Mouse (Mus musculus) hindbrain, embryonic 15.5 days (tissue): ENCODE measurements around the gene Vangl1. TPM values are rescaled to one million over a fixed set of nuclear protein-coding genes. Genes with fewer than 3 reads are reported as not detected.

ENCODE experiments used
- ATAC-seq: fragments of 200-750 bp; cut with Nextera tagmentation; 2 replicates; pipeline ENCODE4 v1.8.0; 2017; ENCODE audit warnings: low read depth, moderate number of reproducible peaks, moderate TSS enrichment; ENCODE audit not compliant: low FRiP score
- H3K27ac ChIP-seq: fragments of 300-500 bp; sonication (generic); replicated peaks from 2 replicates; pipeline ENCODE4 v1.5.1; 2015; ENCODE audit warnings: mild to moderate bottlenecking, inconsistent platforms
- H3K27me3 ChIP-seq: fragments of 300-500 bp; sonication (generic); 2 replicates; pipeline ENCODE4 v1.6.1; 2015; ENCODE audit warnings: control low read depth, inconsistent platforms
- H3K36me3 ChIP-seq: fragments of 300-500 bp; sonication (generic); 2 replicates; pipeline ENCODE4 v1.6.1; 2015; ENCODE audit warnings: control low read depth, inconsistent platforms
- H3K4me1 ChIP-seq: fragments of 300-500 bp; sonication (generic); replicated peaks from 2 replicates; pipeline ENCODE4 v1.6.1; 2015; ENCODE audit warnings: control low read depth, inconsistent platforms
- H3K4me2 ChIP-seq: fragments of 300-500 bp; sonication (generic); 2 replicates; pipeline ENCODE4 v1.6.1; 2015; ENCODE audit warnings: moderate library complexity, mild to moderate bottlenecking, inconsistent platforms
- H3K4me3 ChIP-seq: fragments of 300-500 bp; sonication (generic); 2 replicates; pipeline ENCODE4 v1.5.1; 2015; ENCODE audit warnings: mild to moderate bottlenecking, inconsistent platforms
- H3K9ac ChIP-seq: fragments of 300-500 bp; sonication (generic); 2 replicates; pipeline ENCODE4 v1.6.1; 2015; ENCODE audit warnings: inconsistent platforms
- H3K9me3 ChIP-seq: fragments of 300-500 bp; sonication (generic); 2 replicates; pipeline ENCODE4 v1.6.1; 2016; ENCODE audit warnings: control low read depth, inconsistent platforms
- WGBS: fragments of 180-500 bp; shearing (Covaris S2); methylation state at CpG from one replicate; pipeline ENCODE4 v1.1.7; 2015; 5-methylcytosine and 5-hydroxymethylcytosine counted together
- polyA plus RNA-seq: library from polyadenylated mRNA; unstranded; fragments of >200 nt; fragmentation: Nextera tagmentation; extraction: Ambion mirVana; gene quantifications from 2 replicates; pipeline ENCODE4 v1.2.1, GENCODE M21; 2015

Vangl1 gene
- polyA plus RNA-seq: 9.1 and 9.5 TPM in 2 replicates

- H3K4me1 ChIP-seq: peaks cover 29% of the 10 kb centered on the region
- peak; percentile 85 for ATAC-seq
- H3K36me3 ChIP-seq: no peaks in the 10 kb centered on the region
- H3K4me2 ChIP-seq: peak within 1 kb of the TSS; percentile 99
- peak within 1 kb of the TSS; percentile 67 for H3K27ac ChIP-seq
- H3K4me3 ChIP-seq: peak within 1 kb of the TSS; percentile 78
- H3K27me3 ChIP-seq: peaks cover 15% of the 10 kb centered on the region
- no peaks in the 10 kb centered on the region for H3K9me3 ChIP-seq
- H3K9ac ChIP-seq: peak within 1 kb of the TSS; percentile 71
- under 1% methylated on average over 93 of the region's 95 CpGs for WGBS
These were observed at the start of gene Vangl1 for GRCm38 (mm10) chr3:102203781-102204721. Gene Vangl1, minus strand, starts transcription at chr3:102204693.

GRCm38 (mm10) chr3:102253554-102253953, 49.1 kb upstream of the Vangl1 start:
- Histone ChIP-seq H3K36me3 (no peaks in the 10 kb centered on the region), H3K27me3 (no peaks in the 10 kb centered on the region), H3K27ac (no peak overlapping the region), H3K4me2 (no peak overlapping the region), H3K9ac (no peak overlapping the region), H3K4me1 (no peaks in the 10 kb centered on the region), H3K9me3 (no peaks in the 10 kb centered on the region), H3K4me3 (no peak overlapping the region)
- 71% methylated on average over 4 of the region's 4 CpGs for WGBS
- ATAC-seq: no peak

- Histone ChIP-seq H3K27me3 (no peaks in the 10 kb centered on the region), H3K4me3 (no peak overlapping the region), H3K27ac (no peak overlapping the region), H3K4me1 (no peaks in the 10 kb centered on the region), H3K9ac (no peak overlapping the region), H3K9me3 (no peaks in the 10 kb centered on the region), H3K36me3 (no peaks in the 10 kb centered on the region), H3K4me2 (no peak overlapping the region)
- no peak for ATAC-seq
- WGBS: 86% methylated on average over 3 of the region's 3 CpGs
These were observed 48.4 kb upstream of the Vangl1 start for GRCm38 (mm10) chr3:102252927-102253326.

DNA sequence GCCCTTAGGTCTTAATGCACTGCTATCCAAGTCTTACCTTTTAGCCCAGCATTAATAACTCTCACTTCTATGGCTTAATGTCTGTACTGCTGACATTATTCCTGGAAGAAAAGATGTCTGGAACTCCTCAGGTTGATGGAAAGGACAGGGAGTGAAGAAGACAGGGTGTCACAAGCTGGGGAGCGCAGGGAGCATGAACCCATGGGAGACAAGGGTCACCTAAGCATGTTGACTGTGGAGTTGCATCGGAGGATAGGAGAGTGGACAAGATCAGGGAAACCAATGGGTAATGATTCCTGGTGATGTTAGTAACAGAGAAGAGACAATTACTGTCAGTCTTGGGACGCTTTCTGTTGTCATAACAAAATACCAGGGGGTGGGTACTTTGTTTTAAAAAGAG, 46.4 kb upstream of the Vangl1 start:
- H3K4me1 ChIP-seq: no peaks in the 10 kb centered on the region
- no peaks in the 10 kb centered on the region for H3K9me3 ChIP-seq
- H3K9ac ChIP-seq: no peak overlapping the region
- WGBS: 94% methylated on average over 3 of the region's 3 CpGs
- no peak for ATAC-seq
- no peak overlapping the region for H3K4me2 ChIP-seq
- no peak overlapping the region for H3K27ac ChIP-seq
- H3K36me3 ChIP-seq: no peaks in the 10 kb centered on the region
- H3K4me3 ChIP-seq: no peak overlapping the region
- no peaks in the 10 kb centered on the region for H3K27me3 ChIP-seq

DNA sequence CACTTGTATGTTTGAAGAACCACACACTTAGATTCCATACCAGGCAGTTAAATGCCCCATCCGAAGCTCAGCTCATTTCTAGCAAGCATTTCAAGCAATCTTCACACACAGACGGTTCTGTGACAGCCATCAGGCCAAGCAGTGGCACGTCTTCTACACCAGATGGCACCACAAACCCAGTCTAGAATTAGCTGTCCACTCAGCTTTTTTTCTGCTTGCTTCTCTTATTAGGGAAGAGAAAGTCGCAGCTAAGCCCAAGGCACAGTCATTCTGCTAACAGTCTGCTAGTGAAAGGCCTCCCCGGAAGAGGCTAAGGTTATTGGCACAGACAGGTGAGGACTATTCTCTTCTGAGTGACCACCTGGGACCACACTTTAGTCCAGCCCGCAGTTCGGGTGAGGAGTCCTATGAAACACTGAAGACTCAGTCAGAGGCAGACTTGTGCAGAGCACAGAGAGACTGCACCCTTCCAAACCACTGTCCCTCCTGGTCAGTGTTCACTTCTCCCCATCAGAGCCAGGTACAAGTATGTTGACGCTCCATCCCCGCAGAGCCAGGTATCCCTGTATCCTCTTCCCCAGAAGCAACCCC, 45.0 kb upstream of the Vangl1 start:
- Histone ChIP-seq H3K36me3 (no peaks in the 10 kb centered on the region), H3K27me3 (no peaks in the 10 kb centered on the region), H3K4me2 (no peak overlapping the region), H3K27ac (no peak overlapping the region), H3K4me1 (no peaks in the 10 kb centered on the region), H3K9ac (no peak overlapping the region), H3K9me3 (no peaks in the 10 kb centered on the region), H3K4me3 (no peak overlapping the region)
- 57% methylated on average over 9 of the region's 9 CpGs for WGBS
- ATAC-seq: peak; percentile 80

GRCm38 (mm10) chr3:102244601-102245000, 40.1 kb upstream of the Vangl1 start:
- no peak overlapping the region for H3K9ac ChIP-seq
- 96% methylated on average over 3 of the region's 3 CpGs for WGBS
- H3K4me1 ChIP-seq: peaks cover 3% of the 10 kb centered on the region; the same call in 1 of the 2 replicates
- no peak for ATAC-seq
- H3K27me3 ChIP-seq: no peaks in the 10 kb centered on the region
- H3K4me2 ChIP-seq: no peak overlapping the region
- H3K36me3 ChIP-seq: no peaks in the 10 kb centered on the region
- no peak overlapping the region for H3K4me3 ChIP-seq
- no peaks in the 10 kb centered on the region for H3K9me3 ChIP-seq
- no peak overlapping the region for H3K27ac ChIP-seq

GRCm38 (mm10) chr3:102242854-102243253, 38.4 kb upstream of the Vangl1 start:
- Histone ChIP-seq H3K27me3 (no peaks in the 10 kb centered on the region), H3K4me2 (no peak overlapping the region), H3K9ac (no peak overlapping the region; the same call in 1 of the 2 replicates), H3K36me3 (no peaks in the 10 kb centered on the region), H3K4me3 (no peak overlapping the region), H3K27ac (no peak overlapping the region), H3K4me1 (peaks cover 3% of the 10 kb centered on the region; the same call in 1 of the 2 replicates), H3K9me3 (no peaks in the 10 kb centered on the region)
- WGBS: 35% methylated on average over 5 of the region's 5 CpGs
- peak; percentile 80 for ATAC-seq

GRCm38 (mm10) chr3:102231418-102232134, 27.1 kb upstream of the Vangl1 start:
- no peaks in the 10 kb centered on the region for H3K4me1 ChIP-seq
- no peaks in the 10 kb centered on the region for H3K27me3 ChIP-seq
- H3K36me3 ChIP-seq: no peaks in the 10 kb centered on the region
- H3K27ac ChIP-seq: no peak overlapping the region
- no peak overlapping the region for H3K4me2 ChIP-seq
- no peak overlapping the region for H3K9ac ChIP-seq
- no peak for ATAC-seq
- no peak overlapping the region for H3K4me3 ChIP-seq
- 77% methylated on average over 9 of the region's 9 CpGs for WGBS
- H3K9me3 ChIP-seq: no peaks in the 10 kb centered on the region

- WGBS: 90% methylated on average over 8 of the region's 8 CpGs
- H3K27ac ChIP-seq: no peak overlapping the region
- H3K4me1 ChIP-seq: 0 out of 2 replicates have a peak, but pooled peaks cover 8% of the 10 kb centered on the region
- no peak overlapping the region for H3K9ac ChIP-seq
- H3K36me3 ChIP-seq: no peaks in the 10 kb centered on the region
- no peak for ATAC-seq
- no peaks in the 10 kb centered on the region for H3K9me3 ChIP-seq
- H3K4me2 ChIP-seq: no peak overlapping the region
- H3K4me3 ChIP-seq: no peak overlapping the region
- H3K27me3 ChIP-seq: no peaks in the 10 kb centered on the region
These were observed 18.3 kb upstream of the Vangl1 start for GRCm38 (mm10) chr3:102222756-102223155.

- no peak overlapping the region for H3K9ac ChIP-seq
- no peak for ATAC-seq
- H3K9me3 ChIP-seq: no peaks in the 10 kb centered on the region
- H3K4me2 ChIP-seq: no peak overlapping the region
- no peak overlapping the region for H3K27ac ChIP-seq
- 91% methylated on average over 2 of the region's 2 CpGs for WGBS
- 0 out of 2 replicates have a peak, but pooled peaks cover 8% of the 10 kb centered on the region for H3K4me1 ChIP-seq
- H3K36me3 ChIP-seq: no peaks in the 10 kb centered on the region
- H3K4me3 ChIP-seq: no peak overlapping the region
- no peaks in the 10 kb centered on the region for H3K27me3 ChIP-seq
These were observed 13.8 kb upstream of the Vangl1 start for GRCm38 (mm10) chr3:102218301-102218700.

DNA sequence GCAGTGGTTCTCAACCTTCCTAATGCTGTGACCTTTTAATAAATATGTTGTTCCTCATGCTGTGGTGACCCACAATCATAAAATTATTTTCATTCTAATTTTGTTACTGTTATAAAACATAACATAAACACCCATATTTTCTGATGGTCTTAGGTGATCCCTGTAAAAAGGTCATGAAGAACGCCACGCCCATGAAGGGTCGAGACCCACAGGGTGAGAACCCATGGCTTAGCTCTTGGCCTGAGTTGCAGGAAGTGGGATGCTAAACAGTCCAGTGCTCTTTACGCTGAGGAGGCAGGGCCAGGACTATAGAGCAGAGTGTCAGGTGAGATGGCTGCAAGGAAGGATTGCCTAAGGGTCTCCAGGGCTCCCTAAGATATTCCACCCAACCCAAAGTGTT, 10.2 kb upstream of the Vangl1 start:
- 91% methylated on average over 4 of the region's 4 CpGs for WGBS
- H3K27ac ChIP-seq: no peak overlapping the region
- no peak for ATAC-seq
- no peaks in the 10 kb centered on the region for H3K27me3 ChIP-seq
- H3K36me3 ChIP-seq: no peaks in the 10 kb centered on the region
- no peak overlapping the region for H3K9ac ChIP-seq
- H3K4me2 ChIP-seq: no peak overlapping the region
- H3K4me1 ChIP-seq: no peaks in the 10 kb centered on the region
- no peak overlapping the region for H3K4me3 ChIP-seq
- no peaks in the 10 kb centered on the region for H3K9me3 ChIP-seq

- Histone ChIP-seq H3K4me1 (no peaks in the 10 kb centered on the region), H3K4me3 (no peak overlapping the region), H3K36me3 (no peaks in the 10 kb centered on the region), H3K9me3 (no peaks in the 10 kb centered on the region), H3K9ac (no peak overlapping the region), H3K27ac (no peak overlapping the region), H3K27me3 (no peaks in the 10 kb centered on the region), H3K4me2 (no peak overlapping the region)
- 77% methylated on average over 4 of the region's 4 CpGs for WGBS
- ATAC-seq: no peak
These were observed 9.8 kb upstream of the Vangl1 start for GRCm38 (mm10) chr3:102214299-102214698.
